Mouse (Mus musculus): ENCODE measurements around the gene Synj2. TPM values are rescaled to one million over a fixed set of nuclear protein-coding genes. Genes with fewer than 3 reads are reported as not detected.

Gene Synj2
- polyA plus RNA-seq, 1 experiment from 2014 or later, result 2.2 TPM

DNA sequence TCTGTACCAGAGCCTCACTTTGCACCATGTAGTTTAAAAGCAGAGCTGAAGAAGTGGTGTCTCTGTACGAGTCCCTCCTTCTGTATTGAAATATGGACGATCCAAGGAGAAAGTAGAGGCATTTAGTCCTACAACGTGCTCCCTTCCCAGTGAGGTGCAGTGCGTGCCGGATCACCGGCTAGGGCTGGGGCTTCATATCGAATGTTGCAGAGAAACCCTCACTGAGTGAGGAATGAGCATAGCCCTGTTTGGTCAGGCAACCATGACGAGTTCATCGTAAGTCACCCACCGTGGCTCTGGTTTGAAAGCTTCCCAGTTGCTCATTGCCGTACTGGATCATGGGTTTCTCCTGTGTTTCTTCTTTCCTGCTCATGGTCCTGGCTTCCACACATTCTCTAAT is 95.8 kb downstream of the Synj2 start:
- no peaks in the 10 kb centered on the region for H3K4me1 ChIP-seq (replicated peaks; ENCODE audit: control insufficient read depth, insufficient read depth, low read length)
- H3K36me3 ChIP-seq (ENCODE audit: control insufficient read depth, insufficient read depth, low read length), result no peaks in the 10 kb centered on the region
- 89% methylated on average over 11 of the region's 11 CpGs for WGBS
- no peak for ATAC-seq (replicated peaks; ENCODE audit: low FRiP score)
- H3K4me3 ChIP-seq (ENCODE audit: low read depth, low read length), result no peak overlapping the region
- H3K9me3 ChIP-seq (ENCODE audit: control insufficient read depth, low read length), result no peaks in the 10 kb centered on the region
- no peak for DNase-seq (ENCODE audit: low spot score)
- no peak overlapping the region for H3K9ac ChIP-seq (ENCODE audit: low read depth, low read length)
- no peak overlapping the region for H3K27ac ChIP-seq (ENCODE audit: low read depth, low read length)
- no peaks in the 10 kb centered on the region for H3K27me3 ChIP-seq (replicated peaks; ENCODE audit: control insufficient read depth, insufficient read depth, low read length)
- no peak overlapping the region for H3K4me2 ChIP-seq

- DNase-seq (ENCODE audit: low spot score) (no peak), ATAC-seq (replicated peaks; ENCODE audit: low FRiP score) (no peak)
- no peak overlapping the region for H3K27ac ChIP-seq (ENCODE audit: low read depth, low read length)
- no peak overlapping the region for H3K4me2 ChIP-seq
- 89% methylated on average over 10 of the region's 10 CpGs for WGBS
- H3K36me3 ChIP-seq (ENCODE audit: control insufficient read depth, insufficient read depth, low read length), result peaks cover 2% of the 10 kb centered on the region; the same call in 1 of the 2 replicates
- no peaks in the 10 kb centered on the region for H3K9me3 ChIP-seq (ENCODE audit: control insufficient read depth, low read length)
- H3K9ac ChIP-seq (ENCODE audit: low read depth, low read length), result no peak overlapping the region
- no peaks in the 10 kb centered on the region for H3K27me3 ChIP-seq (replicated peaks; ENCODE audit: control insufficient read depth, insufficient read depth, low read length)
- no peak overlapping the region for H3K4me3 ChIP-seq (ENCODE audit: low read depth, low read length)
- no peaks in the 10 kb centered on the region for H3K4me1 ChIP-seq (replicated peaks; ENCODE audit: control insufficient read depth, insufficient read depth, low read length)
Measured at GRCm38 (mm10) chr17:6037507-6037906, 96.4 kb downstream of the Synj2 start.

GRCm38 (mm10) chr17:6052801-6053200 is 111.7 kb downstream of the Synj2 start:
- H3K36me3 ChIP-seq (ENCODE audit: control insufficient read depth, insufficient read depth, low read length), result no peaks in the 10 kb centered on the region
- H3K4me1 ChIP-seq (replicated peaks; ENCODE audit: control insufficient read depth, insufficient read depth, low read length), result no peaks in the 10 kb centered on the region
- WGBS, result 76% methylated on average over 4 of the region's 4 CpGs
- ATAC-seq (replicated peaks; ENCODE audit: low FRiP score) (no peak), DNase-seq (ENCODE audit: low spot score) (no peak)
- no peaks in the 10 kb centered on the region for H3K9me3 ChIP-seq (ENCODE audit: control insufficient read depth, low read length)
- no peaks in the 10 kb centered on the region for H3K27me3 ChIP-seq (replicated peaks; ENCODE audit: control insufficient read depth, insufficient read depth, low read length)
- no peak overlapping the region for H3K4me3 ChIP-seq (ENCODE audit: low read depth, low read length)
- no peak overlapping the region for H3K9ac ChIP-seq (ENCODE audit: low read depth, low read length)
- H3K27ac ChIP-seq (ENCODE audit: low read depth, low read length), result no peak overlapping the region
- H3K4me2 ChIP-seq, result no peak overlapping the region

- no peak for ATAC-seq (replicated peaks; ENCODE audit: low FRiP score)
- 20% methylated on average over 5 of the region's 5 CpGs for WGBS
- H3K9me3 ChIP-seq (ENCODE audit: control insufficient read depth, low read length), result no peaks in the 10 kb centered on the region
Measured at GRCm38 (mm10) chr17:6054934-6055355, 113.9 kb downstream of the Synj2 start.

GRCm38 (mm10) chr17:6062793-6063192 is 121.7 kb downstream of the Synj2 start:
- Histone ChIP-seq H3K36me3 (ENCODE audit: control insufficient read depth, insufficient read depth, low read length) (peaks cover 9% of the 10 kb centered on the region), H3K4me2 (no peak overlapping the region), H3K9ac (ENCODE audit: low read depth, low read length) (no peak overlapping the region), H3K4me1 (replicated peaks; ENCODE audit: control insufficient read depth, insufficient read depth, low read length) (no peaks in the 10 kb centered on the region), H3K4me3 (ENCODE audit: low read depth, low read length) (no peak overlapping the region), H3K9me3 (ENCODE audit: control insufficient read depth, low read length) (no peaks in the 10 kb centered on the region), H3K27ac (ENCODE audit: low read depth, low read length) (no peak overlapping the region), H3K27me3 (replicated peaks; ENCODE audit: control insufficient read depth, insufficient read depth, low read length) (no peaks in the 10 kb centered on the region)
- DNase-seq (ENCODE audit: low spot score), result no peak
- 81% methylated on average over 8 of the region's 8 CpGs for WGBS
- ATAC-seq (replicated peaks; ENCODE audit: low FRiP score), result no peak

More at GRCm38 (mm10) chr17:6054934-6055355, 113.9 kb downstream of the Synj2 start:
- H3K27ac ChIP-seq (ENCODE audit: low read depth, low read length), result no peak overlapping the region
- peak; percentile 59 for DNase-seq (ENCODE audit: low spot score)
- no peak overlapping the region for H3K9ac ChIP-seq (ENCODE audit: low read depth, low read length)
- no peaks in the 10 kb centered on the region for H3K27me3 ChIP-seq (replicated peaks; ENCODE audit: control insufficient read depth, insufficient read depth, low read length)
- no peak overlapping the region for H3K4me3 ChIP-seq (ENCODE audit: low read depth, low read length)
- no peak overlapping the region for H3K4me2 ChIP-seq
- H3K4me1 ChIP-seq (replicated peaks; ENCODE audit: control insufficient read depth, insufficient read depth, low read length), result no peaks in the 10 kb centered on the region
- no peaks in the 10 kb centered on the region for H3K36me3 ChIP-seq (ENCODE audit: control insufficient read depth, insufficient read depth, low read length)

DNA sequence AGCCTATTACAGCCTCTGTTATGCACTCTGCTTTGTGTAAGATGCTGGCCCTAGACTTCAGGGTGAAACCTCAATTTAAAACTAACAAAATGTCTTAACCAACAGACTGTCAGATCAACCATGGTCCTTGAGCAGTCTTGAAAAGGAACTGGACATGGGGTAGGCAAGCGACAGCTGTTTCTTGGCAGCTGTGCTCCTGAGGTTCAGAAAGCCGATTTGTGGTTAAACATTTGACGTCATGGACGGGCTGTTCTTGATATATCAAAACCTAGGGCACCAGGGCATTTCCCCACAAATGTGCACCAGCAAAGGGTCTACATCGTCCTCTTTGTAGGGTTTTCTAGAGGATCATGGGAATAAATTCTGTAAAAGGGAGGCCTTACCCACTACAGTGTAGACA is 122.5 kb downstream of the Synj2 start:
- no peak overlapping the region for H3K4me2 ChIP-seq
- no peak overlapping the region for H3K27ac ChIP-seq (ENCODE audit: low read depth, low read length)
- H3K9ac ChIP-seq (ENCODE audit: low read depth, low read length), result no peak overlapping the region
- no peak overlapping the region for H3K4me3 ChIP-seq (ENCODE audit: low read depth, low read length)
- H3K4me1 ChIP-seq (replicated peaks; ENCODE audit: control insufficient read depth, insufficient read depth, low read length), result no peaks in the 10 kb centered on the region
- H3K36me3 ChIP-seq (ENCODE audit: control insufficient read depth, insufficient read depth, low read length), result peaks cover 9% of the 10 kb centered on the region
- no peaks in the 10 kb centered on the region for H3K27me3 ChIP-seq (replicated peaks; ENCODE audit: control insufficient read depth, insufficient read depth, low read length)
- ATAC-seq (replicated peaks; ENCODE audit: low FRiP score), result no peak
- DNase-seq (ENCODE audit: low spot score), result no peak
- WGBS, result 84% methylated on average over 5 of the region's 5 CpGs
- no peaks in the 10 kb centered on the region for H3K9me3 ChIP-seq (ENCODE audit: control insufficient read depth, low read length)

- 80% methylated on average over 2 of the region's 2 CpGs for WGBS
- Histone ChIP-seq H3K36me3 (ENCODE audit: control insufficient read depth, insufficient read depth, low read length) (peaks cover 9% of the 10 kb centered on the region), H3K27ac (ENCODE audit: low read depth, low read length) (no peak overlapping the region)
Measured at GRCm38 (mm10) chr17:6066021-6066420, 124.9 kb downstream of the Synj2 start.

DNA sequence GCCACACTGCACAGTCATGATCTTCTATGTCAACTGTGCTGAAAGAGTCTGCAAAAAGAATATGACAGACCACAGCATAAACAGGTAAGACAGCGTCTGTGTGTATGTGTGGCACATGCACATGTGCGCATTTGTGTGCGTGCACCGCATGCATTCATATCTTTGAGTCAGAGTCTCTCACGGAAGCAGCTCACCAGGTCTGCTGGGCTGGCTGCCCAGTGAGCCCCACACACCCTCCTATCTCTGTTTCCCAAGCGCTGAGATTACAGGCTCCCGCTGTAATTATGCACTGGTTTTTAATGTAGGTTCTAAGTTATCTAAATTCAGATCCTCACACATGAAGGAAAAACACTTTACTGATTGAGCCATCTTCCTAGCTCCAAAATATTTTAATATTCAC is 126.5 kb downstream of the Synj2 start:
- Histone ChIP-seq H3K27ac (ENCODE audit: low read depth, low read length) (no peak overlapping the region), H3K9me3 (ENCODE audit: control insufficient read depth, low read length) (no peaks in the 10 kb centered on the region), H3K4me3 (ENCODE audit: low read depth, low read length) (no peak overlapping the region), H3K36me3 (ENCODE audit: control insufficient read depth, insufficient read depth, low read length) (peaks cover 9% of the 10 kb centered on the region), H3K4me2 (no peak overlapping the region), H3K9ac (ENCODE audit: low read depth, low read length) (no peak overlapping the region), H3K27me3 (replicated peaks; ENCODE audit: control insufficient read depth, insufficient read depth, low read length) (no peaks in the 10 kb centered on the region), H3K4me1 (replicated peaks; ENCODE audit: control insufficient read depth, insufficient read depth, low read length) (no peaks in the 10 kb centered on the region)
- 93% methylated on average over 7 of the region's 7 CpGs for WGBS
- DNase-seq (ENCODE audit: low spot score) (no peak), ATAC-seq (replicated peaks; ENCODE audit: low FRiP score) (no peak)

More at GRCm38 (mm10) chr17:6066021-6066420, 124.9 kb downstream of the Synj2 start:
- H3K4me1 ChIP-seq (replicated peaks; ENCODE audit: control insufficient read depth, insufficient read depth, low read length), result no peaks in the 10 kb centered on the region
- H3K9ac ChIP-seq (ENCODE audit: low read depth, low read length), result no peak overlapping the region
- H3K9me3 ChIP-seq (ENCODE audit: control insufficient read depth, low read length), result no peaks in the 10 kb centered on the region
- no peak for DNase-seq (ENCODE audit: low spot score)
- H3K4me2 ChIP-seq, result no peak overlapping the region
- H3K27me3 ChIP-seq (replicated peaks; ENCODE audit: control insufficient read depth, insufficient read depth, low read length), result no peaks in the 10 kb centered on the region
- no peak for ATAC-seq (replicated peaks; ENCODE audit: low FRiP score)
- no peak overlapping the region for H3K4me3 ChIP-seq (ENCODE audit: low read depth, low read length)

- no peaks in the 10 kb centered on the region for H3K4me1 ChIP-seq (replicated peaks; ENCODE audit: control insufficient read depth, insufficient read depth, low read length)
- no peak overlapping the region for H3K4me3 ChIP-seq (ENCODE audit: low read depth, low read length)
- no peaks in the 10 kb centered on the region for H3K27me3 ChIP-seq (replicated peaks; ENCODE audit: control insufficient read depth, insufficient read depth, low read length)
- ATAC-seq (replicated peaks; ENCODE audit: low FRiP score), result no peak
- peaks cover 12% of the 10 kb centered on the region; the same call in 1 of the 2 replicates for H3K36me3 ChIP-seq (ENCODE audit: control insufficient read depth, insufficient read depth, low read length)
- no peak overlapping the region for H3K27ac ChIP-seq (ENCODE audit: low read depth, low read length)
- no peak overlapping the region for H3K9ac ChIP-seq (ENCODE audit: low read depth, low read length)
- no peak for DNase-seq (ENCODE audit: low spot score)
- no peak overlapping the region for H3K4me2 ChIP-seq
- no peaks in the 10 kb centered on the region for H3K9me3 ChIP-seq (ENCODE audit: control insufficient read depth, low read length)
- 91% methylated on average over 6 of the region's 6 CpGs for WGBS
Measured at GRCm38 (mm10) chr17:6069866-6070265, 128.8 kb downstream of the Synj2 start.

All from liver, embryonic 11.5 days (tissue).